Mouse (Mus musculus) macrophage (primary cell): ENCODE measurements around the gene Rubcn. TPM values are rescaled to one million over a fixed set of nuclear protein-coding genes. Genes with fewer than 3 reads are reported as not detected.
"Not testable (repeated sequence)": the region's sequence is repeated elsewhere in the genome, so short reads cannot be mapped to it uniquely, and the experiment has no call there.

Source experiments
- H3K27ac ChIP-seq: fragments of 350-480 bp; formaldehyde crosslinking; 2 replicates; pipeline ENCODE4 v1.9.0; 2021
- H3K36me3 ChIP-seq: fragments of 350-480 bp; formaldehyde crosslinking; 2 replicates; pipeline ENCODE4 v1.9.0; 2021; ENCODE audit errors: inconsistent target
- H3K4me3 ChIP-seq: fragments of 350-480 bp; formaldehyde crosslinking; 2 replicates; pipeline ENCODE4 v1.9.0; 2021; ENCODE audit errors: inconsistent target
- H3K79me2 ChIP-seq: fragments of 350-480 bp; formaldehyde crosslinking; 2 replicates; pipeline ENCODE4 v1.9.0; 2021; ENCODE audit errors: inconsistent target
- WGBS: methylation state at CpG from one replicate; pipeline ENCODE4 v1.1.7; 2026; ENCODE audit warnings: inconsistent platforms; ENCODE audit not compliant: missing documents; 5-methylcytosine and 5-hydroxymethylcytosine counted together
- polyA plus RNA-seq: library from polyadenylated mRNA; stranded (reverse); fragments of 250-400 nt; gene quantifications from 3 replicates; pipeline ENCODE4 v1.2.4, GENCODE M21; 2018; ENCODE audit warnings: inconsistent platforms
- total RNA-seq, 78 experiments: library from RNA; depleted of rRNA; stranded (reverse); fragments of 250-400 nt; gene quantifications; 1 replicate in 9 of 78; 2 replicates in 24 of 78; 3 replicates in 43 of 78; 4 replicates in 2 of 78; pipeline ENCODE4 v1.2.4; 2018; ENCODE audit warnings: inconsistent platforms in 56 of 78

Gene Rubcn
- 10 to 100 TPM in 24 of 26 experiments, 1 to 10 TPM in 2; 7.0 to 97.8 (median 46.3) TPM for total RNA-seq (2018; cell fraction: chromatin; rRNA removed)
- total RNA-seq (2018; cell fraction: cytosol; rRNA removed) = 10 to 100 TPM; 14.3 to 42.4 (median 30.2) TPM
- total RNA-seq (2018; cell fraction: nucleus; rRNA removed) = 10 to 100 TPM; 13.2 to 63.0 (median 33.8) TPM
- 18.4 to 30.2 TPM (median 22.9 TPM) in 3 replicates for polyA plus RNA-seq

GRCm38 (mm10) chr16:32877343-32878156, at the start of gene Rubcn, which contains the start of gene Fyttd1:
Rubcn (minus strand) TSS chr16:32877766.
Fyttd1 (plus strand) TSS chr16:32877500.
- Histone ChIP-seq H3K27ac (peak within 1 kb of the TSS; percentile 66), H3K36me3 (no peaks in the 10 kb centered on the region), H3K4me3 (peak within 1 kb of the TSS; percentile 62), H3K79me2 (peaks cover 51% of the 10 kb centered on the region)
- WGBS = under 1% methylated on average over 57 of the region's 83 CpGs

GRCm38 (mm10) chr16:32927044-32927443, 49.5 kb upstream of the Rubcn start:
- H3K4me3 ChIP-seq = no peak overlapping the region
- H3K36me3 ChIP-seq = peaks cover 6% of the 10 kb centered on the region; the same call in 1 of the 2 replicates
- H3K27ac ChIP-seq = no peak overlapping the region
- H3K79me2 ChIP-seq = peaks cover 92% of the 10 kb centered on the region
- WGBS = 97% methylated on average over 8 of the region's 8 CpGs

- over 99% methylated on average over 9 of the region's 9 CpGs for WGBS
- H3K36me3 ChIP-seq, H3K4me3 ChIP-seq, H3K27ac ChIP-seq: not testable (repeated sequence)
- H3K79me2 ChIP-seq = peaks cover 92% of the 10 kb centered on the region
These were observed 49.1 kb upstream of the Rubcn start for GRCm38 (mm10) chr16:32926629-32927028.

- Histone ChIP-seq H3K36me3 (no peaks in the 10 kb centered on the region), H3K79me2 (peaks cover 62% of the 10 kb centered on the region), H3K4me3 (peak overlapping the region; percentile 90), H3K27ac (no peak overlapping the region)
- 84% methylated on average over 9 of the region's 9 CpGs for WGBS
These were observed 37.9 kb upstream of the Rubcn start for GRCm38 (mm10) chr16:32915292-32916068.

GRCm38 (mm10) chr16:32913937-32914881, 36.6 kb upstream of the Rubcn start, which contains the start of gene Lrch3:
Lrch3 (plus strand) TSS chr16:32914100.
- no peak within 1 kb of the TSS for H3K27ac ChIP-seq
- peaks cover 49% of the 10 kb centered on the region for H3K79me2 ChIP-seq
- H3K4me3 ChIP-seq = peak within 1 kb of the TSS; percentile 90
- no peaks in the 10 kb centered on the region for H3K36me3 ChIP-seq
- WGBS = under 1% methylated on average over 84 of the region's 85 CpGs

GRCm38 (mm10) chr16:32913212-32913611, 35.6 kb upstream of the Rubcn start:
- peaks cover 39% of the 10 kb centered on the region for H3K79me2 ChIP-seq
- WGBS = 47% methylated on average over 7 of the region's 7 CpGs
- no peaks in the 10 kb centered on the region for H3K36me3 ChIP-seq
- no peak overlapping the region for H3K27ac ChIP-seq
- H3K4me3 ChIP-seq = no peak overlapping the region; the same call in 1 of the 2 replicates

- Histone ChIP-seq H3K27ac (no peak overlapping the region), H3K79me2 (no peaks in the 10 kb centered on the region), H3K36me3 (0 out of 2 replicates have a peak, but pooled peaks cover 10% of the 10 kb centered on the region), H3K4me3 (no peak overlapping the region)
- 89% methylated on average over 8 of the region's 8 CpGs for WGBS
These were observed 29.2 kb upstream of the Rubcn start for GRCm38 (mm10) chr16:32906727-32907126.

- WGBS = 90% methylated on average over 2 of the region's 2 CpGs
- no peaks in the 10 kb centered on the region for H3K79me2 ChIP-seq
- no peak overlapping the region for H3K4me3 ChIP-seq
- 0 out of 2 replicates have a peak, but pooled peaks cover 10% of the 10 kb centered on the region for H3K36me3 ChIP-seq
- no peak overlapping the region for H3K27ac ChIP-seq
These were observed 28.6 kb upstream of the Rubcn start for GRCm38 (mm10) chr16:32906186-32906585.

- Histone ChIP-seq H3K4me3 (no peak overlapping the region), H3K27ac (no peak overlapping the region), H3K79me2 (no peaks in the 10 kb centered on the region), H3K36me3 (peaks cover 26% of the 10 kb centered on the region)
- WGBS = 78% methylated on average over 3 of the region's 3 CpGs
These were observed 24.5 kb upstream of the Rubcn start for GRCm38 (mm10) chr16:32902051-32902428.

GRCm38 (mm10) chr16:32901360-32902050, 23.9 kb upstream of the Rubcn start:
- WGBS = 89% methylated on average over 2 of the region's 2 CpGs

GRCm38 (mm10) chr16:32896126-32896525, 18.6 kb upstream of the Rubcn start:
- H3K27ac ChIP-seq = no peak overlapping the region
- H3K4me3 ChIP-seq = no peak overlapping the region
- H3K79me2 ChIP-seq = no peaks in the 10 kb centered on the region
- peaks cover 54% of the 10 kb centered on the region for H3K36me3 ChIP-seq

More at GRCm38 (mm10) chr16:32901360-32902050, 23.9 kb upstream of the Rubcn start:
- H3K36me3 ChIP-seq = peaks cover 22% of the 10 kb centered on the region
- H3K4me3 ChIP-seq = no peak overlapping the region
- no peak overlapping the region for H3K27ac ChIP-seq
- no peaks in the 10 kb centered on the region for H3K79me2 ChIP-seq

GRCm38 (mm10) chr16:32889881-32890280, 12.3 kb upstream of the Rubcn start:
- H3K27ac ChIP-seq = no peak overlapping the region
- no peak overlapping the region for H3K4me3 ChIP-seq
- 80% methylated on average over 2 of the region's 2 CpGs for WGBS
- no peaks in the 10 kb centered on the region for H3K79me2 ChIP-seq
- peaks cover 37% of the 10 kb centered on the region; the same call in 1 of the 2 replicates for H3K36me3 ChIP-seq

- H3K36me3 ChIP-seq = peaks cover 33% of the 10 kb centered on the region; the same call in 1 of the 2 replicates
- peaks cover 9% of the 10 kb centered on the region for H3K79me2 ChIP-seq
- H3K4me3 ChIP-seq = no peak overlapping the region
- H3K27ac ChIP-seq = no peak overlapping the region
- 93% methylated on average over 5 of the region's 7 CpGs for WGBS
These were observed 10.4 kb upstream of the Rubcn start for GRCm38 (mm10) chr16:32887996-32888395.
